Mouse (Mus musculus) G1E (cell line): Measurements from ENCODE around the gene Mms19.

Experiments
- CTCF ChIP-seq: IDR thresholded peaks from 2 replicates; pipeline ENCODE4 v1.5.1; 2012; ENCODE audit warnings: low read depth, low read length, inconsistent platforms, mixed read lengths
- GATA1 ChIP-seq: IDR thresholded peaks from 2 replicates; pipeline ENCODE4 v1.6.1; 2012; ENCODE audit warnings: borderline replicate concordance, low read length, inconsistent platforms, mixed read lengths
- GATA2 ChIP-seq: IDR thresholded peaks from 2 replicates; pipeline ENCODE4 v1.6.1; 2012; ENCODE audit warnings: low read depth, low read length, inconsistent platforms, borderline replicate concordance
- POLR2AphosphoS5 ChIP-seq: IDR thresholded peaks from 2 replicates; pipeline ENCODE4 v1.6.1; 2012; ENCODE audit warnings: low read depth, low read length, inconsistent platforms; ENCODE audit not compliant: insufficient replicate concordance
- TAL1 ChIP-seq: conservative IDR thresholded peaks from 2 replicates; pipeline ENCODE4 v1.6.1; 2012; ENCODE audit warnings: low read depth, low read length, inconsistent platforms, mixed read lengths

GRCm38 (mm10) chr19:42011123-42011522 is 30.2 kb upstream of the Mms19 start:
- TF ChIP-seq CTCF (no peak), POLR2AphosphoS5 (no peak), TAL1 (no peak), GATA2 (no peak), GATA1 (no peak)
